Mouse (Mus musculus) forebrain, embryonic 12.5 days (tissue): ENCODE measurements around the gene Kmt2a. TPM values are rescaled to one million over a fixed set of nuclear protein-coding genes. Genes with fewer than 3 reads are reported as not detected.

Source experiments
- ATAC-seq: fragments of 200-750 bp; cut with Nextera tagmentation; 2 replicates; pipeline ENCODE4 v1.8.0; 2017; ENCODE audit warnings: moderate TSS enrichment; ENCODE audit not compliant: low FRiP score
- H3K27ac ChIP-seq: fragments of 300-500 bp; sonication (generic); 2 replicates; pipeline ENCODE4 v1.5.1; 2016; ENCODE audit warnings: mild to moderate bottlenecking
- H3K27me3 ChIP-seq: fragments of 300-500 bp; sonication (generic); 2 replicates; pipeline ENCODE4 v1.6.1; 2016; ENCODE audit warnings: mild to moderate bottlenecking
- H3K36me3 ChIP-seq: fragments of 300-500 bp; sonication (generic); replicated peaks from 2 replicates; pipeline ENCODE4 v1.6.1; 2016; ENCODE audit warnings: mild to moderate bottlenecking
- H3K4me1 ChIP-seq: fragments of 300-500 bp; sonication (generic); 2 replicates; pipeline ENCODE4 v1.6.1; 2016
- H3K4me2 ChIP-seq: fragments of 300-500 bp; sonication (generic); 2 replicates; pipeline ENCODE4 v1.6.1; 2016; ENCODE audit warnings: mild to moderate bottlenecking, moderate library complexity
- H3K4me3 ChIP-seq: fragments of 300-500 bp; sonication (generic); replicated peaks from 2 replicates; pipeline ENCODE4 v1.5.1; 2016; ENCODE audit warnings: mild to moderate bottlenecking
- H3K9ac ChIP-seq: fragments of 300-500 bp; sonication (generic); 2 replicates; pipeline ENCODE4 v1.6.1; 2016; ENCODE audit warnings: mild to moderate bottlenecking
- H3K9me3 ChIP-seq: fragments of 300-500 bp; sonication (generic); 2 replicates; pipeline ENCODE4 v1.6.1; 2016
- WGBS: fragments of 180-500 bp; shearing (Covaris S2); methylation state at CpG from one replicate; pipeline ENCODE4 v1.1.7; 2016; 5-methylcytosine and 5-hydroxymethylcytosine counted together
- polyA plus RNA-seq: library from polyadenylated mRNA; unstranded; fragments of >200 nt; fragmentation: Nextera tagmentation; extraction: Ambion mirVana; gene quantifications from 2 replicates; pipeline ENCODE4 v1.2.1, GENCODE M21; 2016

Kmt2a gene
- polyA plus RNA-seq, 1 experiment from 2014 or later, result 28.3 TPM

GRCm38 (mm10) chr9:44847446-44847845, 33.6 kb downstream of the Kmt2a start:
- H3K9ac ChIP-seq, result no peak overlapping the region
- 93% methylated on average over 6 of the region's 6 CpGs for WGBS
- H3K9me3 ChIP-seq, result no peaks in the 10 kb centered on the region
- ATAC-seq, result no peak
- no peaks in the 10 kb centered on the region for H3K27me3 ChIP-seq
- no peak overlapping the region for H3K27ac ChIP-seq
- H3K4me3 ChIP-seq, result no peak overlapping the region
- no peaks in the 10 kb centered on the region; the same call in 1 of the 2 replicates for H3K4me1 ChIP-seq
- H3K36me3 ChIP-seq, result peaks cover 79% of the 10 kb centered on the region
- H3K4me2 ChIP-seq, result no peak overlapping the region

- Histone ChIP-seq H3K27ac (no peak overlapping the region), H3K36me3 (peaks cover 84% of the 10 kb centered on the region), H3K27me3 (no peaks in the 10 kb centered on the region), H3K4me1 (no peaks in the 10 kb centered on the region), H3K9me3 (no peaks in the 10 kb centered on the region), H3K4me2 (no peak overlapping the region), H3K9ac (no peak overlapping the region), H3K4me3 (no peak overlapping the region)
- 89% methylated on average over 10 of the region's 10 CpGs for WGBS
- ATAC-seq, result no peak
Observed at GRCm38 (mm10) chr9:44841241-44841640, 39.9 kb downstream of the Kmt2a start.

GRCm38 (mm10) chr9:44836439-44836838, 44.7 kb downstream of the Kmt2a start:
- no peaks in the 10 kb centered on the region for H3K9me3 ChIP-seq
- H3K27me3 ChIP-seq, result no peaks in the 10 kb centered on the region
- no peak overlapping the region for H3K4me2 ChIP-seq
- no peak overlapping the region for H3K27ac ChIP-seq
- H3K36me3 ChIP-seq, result peaks cover 85% of the 10 kb centered on the region
- ATAC-seq, result no peak
- no peaks in the 10 kb centered on the region for H3K4me1 ChIP-seq
- H3K9ac ChIP-seq, result no peak overlapping the region
- H3K4me3 ChIP-seq, result no peak overlapping the region
- WGBS, result 51% methylated on average over 7 of the region's 7 CpGs

GRCm38 (mm10) chr9:44832356-44832755, 48.7 kb downstream of the Kmt2a start:
- no peak for ATAC-seq
- 88% methylated on average over 4 of the region's 4 CpGs for WGBS
- Histone ChIP-seq H3K27ac (no peak overlapping the region), H3K9me3 (no peaks in the 10 kb centered on the region), H3K4me2 (no peak overlapping the region), H3K4me3 (no peak overlapping the region), H3K27me3 (no peaks in the 10 kb centered on the region), H3K9ac (no peak overlapping the region), H3K4me1 (no peaks in the 10 kb centered on the region), H3K36me3 (peaks cover 88% of the 10 kb centered on the region)

- ATAC-seq, result no peak
- Histone ChIP-seq H3K9ac (no peak overlapping the region), H3K27ac (no peak overlapping the region), H3K4me3 (no peak overlapping the region), H3K9me3 (no peaks in the 10 kb centered on the region), H3K36me3 (peaks cover 96% of the 10 kb centered on the region), H3K4me1 (no peaks in the 10 kb centered on the region), H3K4me2 (no peak overlapping the region), H3K27me3 (no peaks in the 10 kb centered on the region)
- 83% methylated on average over 2 of the region's 2 CpGs for WGBS
Observed at GRCm38 (mm10) chr9:44830506-44830905, 50.6 kb downstream of the Kmt2a start.

GRCm38 (mm10) chr9:44828944-44829343, 52.2 kb downstream of the Kmt2a start:
- H3K27me3 ChIP-seq, result no peaks in the 10 kb centered on the region
- peaks cover 96% of the 10 kb centered on the region for H3K36me3 ChIP-seq
- no peak for ATAC-seq
- no peak overlapping the region for H3K9ac ChIP-seq
- no peaks in the 10 kb centered on the region for H3K9me3 ChIP-seq
- no peak overlapping the region for H3K4me3 ChIP-seq
- no peaks in the 10 kb centered on the region for H3K4me1 ChIP-seq
- H3K4me2 ChIP-seq, result no peak overlapping the region
- 96% methylated on average over 11 of the region's 11 CpGs for WGBS
- H3K27ac ChIP-seq, result no peak overlapping the region

GRCm38 (mm10) chr9:44826660-44827059, 54.4 kb downstream of the Kmt2a start:
- Histone ChIP-seq H3K27me3 (no peaks in the 10 kb centered on the region), H3K9ac (no peak overlapping the region), H3K27ac (no peak overlapping the region), H3K4me3 (no peak overlapping the region), H3K36me3 (peaks cover 96% of the 10 kb centered on the region), H3K4me2 (no peak overlapping the region), H3K9me3 (no peaks in the 10 kb centered on the region), H3K4me1 (no peaks in the 10 kb centered on the region)
- no peak for ATAC-seq
- 87% methylated on average over 7 of the region's 7 CpGs for WGBS

- no peaks in the 10 kb centered on the region for H3K4me1 ChIP-seq
- no peak overlapping the region for H3K4me2 ChIP-seq
- no peak for ATAC-seq
- no peaks in the 10 kb centered on the region for H3K9me3 ChIP-seq
- 91% methylated on average over 15 of the region's 15 CpGs for WGBS
- H3K27me3 ChIP-seq, result no peaks in the 10 kb centered on the region
- H3K9ac ChIP-seq, result no peak overlapping the region
- H3K4me3 ChIP-seq, result no peak overlapping the region
- peaks cover 100% of the 10 kb centered on the region for H3K36me3 ChIP-seq
- H3K27ac ChIP-seq, result no peak overlapping the region
Observed at GRCm38 (mm10) chr9:44819920-44820827, 60.9 kb downstream of the Kmt2a start.

GRCm38 (mm10) chr9:44817522-44817921, 63.6 kb downstream of the Kmt2a start:
- Histone ChIP-seq H3K27me3 (no peaks in the 10 kb centered on the region), H3K4me3 (no peak overlapping the region), H3K36me3 (peaks cover 100% of the 10 kb centered on the region), H3K9me3 (no peaks in the 10 kb centered on the region), H3K4me2 (no peak overlapping the region), H3K9ac (no peak overlapping the region), H3K27ac (no peak overlapping the region), H3K4me1 (no peaks in the 10 kb centered on the region)
- WGBS, result 86% methylated on average over 5 of the region's 5 CpGs
- no peak for ATAC-seq

- H3K4me3 ChIP-seq, result no peak overlapping the region
- no peaks in the 10 kb centered on the region for H3K27me3 ChIP-seq
- no peak overlapping the region for H3K9ac ChIP-seq
- no peaks in the 10 kb centered on the region for H3K9me3 ChIP-seq
- WGBS, result 93% methylated on average over 8 of the region's 8 CpGs
- no peak for ATAC-seq
- H3K36me3 ChIP-seq, result peaks cover 98% of the 10 kb centered on the region
- no peak overlapping the region for H3K4me2 ChIP-seq
- no peaks in the 10 kb centered on the region for H3K4me1 ChIP-seq
- H3K27ac ChIP-seq, result no peak overlapping the region
Observed at GRCm38 (mm10) chr9:44814179-44814578, 66.9 kb downstream of the Kmt2a start.

GRCm38 (mm10) chr9:44810316-44810715, 70.8 kb downstream of the Kmt2a start:
- Histone ChIP-seq H3K36me3 (peaks cover 96% of the 10 kb centered on the region), H3K4me2 (no peak overlapping the region), H3K27ac (no peak overlapping the region), H3K4me1 (no peaks in the 10 kb centered on the region), H3K27me3 (no peaks in the 10 kb centered on the region), H3K9me3 (no peaks in the 10 kb centered on the region), H3K4me3 (no peak overlapping the region), H3K9ac (no peak overlapping the region)
- 95% methylated on average over 10 of the region's 10 CpGs for WGBS
- no peak for ATAC-seq

- ATAC-seq, result no peak
- 93% methylated on average over 10 of the region's 10 CpGs for WGBS
- no peak overlapping the region for H3K4me2 ChIP-seq
- peaks cover 78% of the 10 kb centered on the region for H3K36me3 ChIP-seq
- H3K9ac ChIP-seq, result no peak overlapping the region
- H3K27me3 ChIP-seq, result no peaks in the 10 kb centered on the region
- no peak overlapping the region for H3K27ac ChIP-seq
- no peaks in the 10 kb centered on the region for H3K4me1 ChIP-seq
- H3K9me3 ChIP-seq, result no peaks in the 10 kb centered on the region
- H3K4me3 ChIP-seq, result no peak overlapping the region
Observed at GRCm38 (mm10) chr9:44807778-44808177, 73.3 kb downstream of the Kmt2a start.

GRCm38 (mm10) chr9:44807141-44807540, 74.0 kb downstream of the Kmt2a start:
- no peak overlapping the region for H3K9ac ChIP-seq
- no peaks in the 10 kb centered on the region for H3K4me1 ChIP-seq
- H3K27me3 ChIP-seq, result 0 out of 2 replicates have a peak, but pooled peaks cover 2% of the 10 kb centered on the region
- H3K4me2 ChIP-seq, result no peak overlapping the region
- H3K4me3 ChIP-seq, result no peak overlapping the region
- peaks cover 72% of the 10 kb centered on the region for H3K36me3 ChIP-seq
- WGBS, result 82% methylated on average over 5 of the region's 5 CpGs
- ATAC-seq, result no peak
- no peak overlapping the region for H3K27ac ChIP-seq
- H3K9me3 ChIP-seq, result no peaks in the 10 kb centered on the region
